Mouse (Mus musculus) kidney, postnatal 25 days (tissue): Measurements from ENCODE around the gene Txndc5.
A peak's percentile ranks its signal among the peaks of the same experiment; 100 is the strongest.

Experiments
- DNase-seq, 2 experiments: peaks; one replicate each; pipeline ENCODE4 v3.0.0; 2021; ENCODE audit warnings: mixed read lengths in 2 of 2

Txndc5 gene

DNA sequence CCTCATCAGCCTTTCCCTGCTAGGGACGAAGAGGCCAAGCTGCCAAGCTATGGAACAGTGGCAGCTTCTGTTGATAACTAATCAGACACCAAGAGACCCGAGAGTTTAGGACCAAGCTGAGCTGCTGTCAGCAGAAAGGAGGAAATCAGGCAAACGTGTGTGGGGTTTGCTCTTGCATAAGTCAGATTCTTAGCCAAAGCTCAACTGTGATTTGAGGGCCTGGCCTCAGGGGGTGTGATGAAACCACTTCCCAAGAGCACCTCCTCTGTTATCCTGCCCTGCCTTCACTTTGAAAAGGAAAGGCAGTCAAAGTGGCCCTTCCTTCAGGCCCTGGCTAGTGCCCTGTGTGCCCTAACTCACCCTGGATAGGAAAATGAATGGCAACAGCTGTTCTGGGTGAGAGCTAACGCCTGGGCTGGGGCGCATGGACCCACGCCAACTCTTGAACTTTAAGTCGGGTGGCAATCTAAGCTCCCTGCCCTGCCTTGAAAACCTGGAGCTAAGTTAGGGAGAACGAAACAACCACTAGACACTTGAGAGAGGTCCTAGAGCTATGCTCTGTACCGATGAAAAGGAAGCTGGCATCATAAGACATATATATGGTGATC is at the start of gene Txndc5:
TSS of gene Txndc5 (minus strand) at position 138 of the 608 bp plus-strand sequence.
- no peak for DNase-seq

DNA sequence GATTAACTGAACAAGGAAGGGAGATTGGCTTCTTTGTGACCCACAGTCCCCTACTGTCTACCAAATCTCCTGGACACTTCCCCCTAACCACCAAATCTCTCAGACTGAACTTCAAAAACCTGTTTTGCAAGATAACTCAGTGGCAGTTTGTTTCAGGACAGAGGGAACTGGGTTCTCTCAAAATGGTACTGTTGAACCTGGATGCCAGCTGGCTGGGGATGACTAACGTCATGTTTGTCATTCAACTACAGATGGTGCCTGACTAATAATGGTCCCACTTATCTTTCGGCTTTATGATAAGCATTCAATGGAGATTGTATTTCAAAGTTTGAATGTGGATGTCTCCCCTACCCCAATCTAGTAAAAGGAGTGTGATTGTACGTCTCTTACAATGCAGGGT is 46.0 kb upstream of the Txndc5 start:
- DNase-seq = no peak

DNA sequence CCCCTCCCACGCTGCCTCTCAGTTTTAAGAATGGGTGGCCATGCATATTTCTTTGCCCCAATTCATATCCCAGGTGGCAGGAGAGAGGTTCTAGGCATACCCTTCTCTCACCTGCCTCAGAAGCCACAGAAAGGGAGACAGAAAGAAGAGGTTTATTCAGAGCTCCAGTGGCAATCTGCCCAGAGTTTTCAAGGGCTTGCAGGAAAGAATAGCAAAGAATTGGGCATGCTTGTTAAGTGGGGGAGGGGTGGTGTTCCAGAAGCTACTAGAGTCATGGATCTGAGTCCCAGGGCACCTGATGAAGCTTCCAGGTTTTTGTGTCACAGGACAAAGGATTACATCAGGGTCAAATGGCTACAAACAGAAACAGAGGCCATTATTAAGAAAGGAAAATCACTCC is 44.7 kb upstream of the Txndc5 start:
- no peak for DNase-seq

DNA sequence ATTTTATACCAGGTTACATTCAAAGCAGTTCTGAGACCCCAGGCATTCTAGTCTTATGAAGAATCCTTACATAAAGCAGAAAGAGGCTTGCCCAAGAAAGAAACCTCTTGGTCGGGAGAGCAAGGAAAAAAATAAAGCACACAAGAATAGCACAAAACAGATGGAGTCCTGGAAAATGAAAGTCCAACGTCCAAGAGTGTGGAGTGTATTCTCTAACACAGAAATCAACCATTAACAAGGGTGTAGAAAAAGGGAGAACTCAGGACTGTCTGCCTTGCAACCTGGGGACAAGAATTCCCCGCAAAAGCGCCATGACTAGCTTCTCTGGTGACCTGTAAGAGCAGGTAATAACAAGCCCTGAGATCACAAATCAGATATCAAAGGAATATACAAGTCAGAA is 36.6 kb upstream of the Txndc5 start:
- peak in 1 of 2 experiments; percentile 16 for DNase-seq

DNA sequence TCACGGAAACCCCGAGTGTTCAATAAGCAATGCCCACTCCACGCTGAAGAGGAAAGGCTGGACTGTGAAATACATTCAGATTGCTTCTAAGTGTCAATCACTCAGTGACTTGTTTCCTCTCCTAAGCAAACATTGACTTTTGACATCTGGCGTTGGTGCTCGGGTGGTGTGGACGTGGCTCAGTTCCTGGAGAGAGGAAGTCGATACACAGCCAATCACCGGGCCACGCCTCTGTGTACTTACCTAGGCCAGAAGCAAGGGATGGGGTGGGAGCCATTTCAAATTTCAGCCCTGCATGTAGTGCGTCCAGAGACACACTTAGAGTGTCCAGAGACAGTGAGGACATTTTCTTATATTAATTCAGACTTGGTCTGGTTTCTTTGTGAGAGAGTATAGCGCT is 26.0 kb upstream of the Txndc5 start:
- DNase-seq = no peak

DNA sequence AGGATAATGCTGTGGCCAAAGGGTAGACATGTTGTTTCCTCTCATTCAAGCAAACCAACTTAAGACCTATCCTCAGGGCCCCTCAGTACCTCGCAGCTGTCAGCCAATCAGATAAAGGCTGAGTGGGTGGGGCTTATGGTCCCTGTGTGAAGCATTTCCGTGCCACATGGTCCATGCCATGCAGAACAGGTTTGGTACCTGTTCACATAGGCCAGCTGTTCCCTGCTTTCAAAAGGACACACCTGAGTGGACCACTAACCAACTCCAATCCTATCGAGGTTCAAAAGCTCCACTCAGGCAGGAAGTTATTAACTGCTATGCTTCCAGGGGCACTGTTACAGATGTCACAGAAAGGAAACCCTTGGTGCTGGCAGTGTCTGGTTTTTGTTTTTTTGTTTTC is 25.6 kb upstream of the Txndc5 start:
- DNase-seq = no peak

DNA sequence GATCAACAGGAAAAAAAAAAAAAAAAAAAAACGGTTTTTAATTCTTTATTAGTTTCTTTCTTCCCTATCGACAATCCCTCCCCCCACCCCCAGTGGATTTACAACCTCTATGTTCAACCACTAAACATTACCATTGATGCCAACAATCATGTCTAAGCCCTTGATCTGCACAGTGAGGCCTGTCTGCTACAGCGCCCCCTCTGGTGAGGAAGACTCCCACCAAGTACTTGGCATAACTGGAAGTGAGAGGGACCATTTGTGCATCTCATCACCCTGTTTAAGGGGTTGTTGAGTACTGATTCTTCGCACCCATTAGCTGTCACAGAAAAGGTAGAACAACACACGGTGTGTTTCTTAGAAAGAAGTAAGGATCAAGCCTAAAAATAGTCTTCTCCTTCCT is 20.1 kb upstream of the Txndc5 start:
- no peak for DNase-seq

DNA sequence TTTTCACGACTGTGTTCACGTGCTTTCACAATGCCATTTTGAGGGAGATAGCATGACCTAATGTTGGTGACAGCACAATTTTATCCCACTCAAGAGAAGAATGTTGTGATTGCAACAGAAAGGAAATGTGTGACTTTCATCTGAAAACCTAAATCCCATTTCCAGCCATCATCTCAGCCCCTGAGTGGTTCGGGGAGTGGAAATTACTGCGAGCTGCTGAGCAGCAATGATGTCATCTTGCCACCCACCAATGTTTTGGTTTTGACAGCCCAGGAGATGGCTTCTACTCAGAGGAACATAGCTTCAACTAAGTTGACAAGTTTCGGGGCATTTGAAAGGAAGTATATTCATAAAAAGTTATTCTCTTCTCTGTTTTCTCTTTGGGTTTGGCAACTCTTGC is 19.1 kb upstream of the Txndc5 start:
- DNase-seq = no peak

DNA sequence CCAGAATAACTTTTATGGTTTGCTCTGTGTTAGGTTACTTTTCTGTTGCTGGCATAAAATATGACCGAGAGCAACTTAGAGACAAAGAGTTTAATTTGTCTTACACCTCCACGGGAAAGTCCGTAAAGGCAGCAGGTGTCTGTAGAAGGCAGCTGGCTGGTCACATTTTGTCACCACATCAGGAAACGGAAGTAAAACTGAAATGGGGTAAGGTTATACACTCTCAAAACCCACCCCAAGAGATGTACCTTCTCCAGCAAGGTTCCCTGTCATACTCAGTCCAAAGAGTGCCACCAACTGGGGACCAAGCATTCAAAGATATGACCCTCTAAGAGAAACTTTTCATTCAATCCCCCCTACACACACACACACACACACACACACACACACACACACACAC is 18.1 kb upstream of the Txndc5 start:
- no peak for DNase-seq

DNA sequence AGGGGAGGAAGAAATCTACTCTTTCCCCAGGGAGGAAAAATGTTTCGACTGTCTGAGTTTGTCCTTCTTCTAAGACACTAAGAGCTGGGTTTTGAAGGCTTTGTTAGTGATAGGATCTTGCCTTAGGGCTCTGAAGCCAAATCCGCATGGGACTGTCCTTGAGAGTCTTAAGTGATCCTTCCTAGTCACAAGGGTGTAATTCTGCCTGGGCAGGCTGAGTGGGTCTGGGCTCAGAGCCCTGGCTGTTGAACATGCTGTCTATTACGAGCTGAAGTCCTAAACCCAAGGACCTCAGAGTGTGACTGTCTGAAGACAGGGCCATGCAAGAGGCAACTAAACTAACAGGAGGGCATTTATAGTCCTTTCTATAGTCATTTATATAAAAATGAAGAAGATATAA is 16.8 kb upstream of the Txndc5 start:
- DNase-seq = no peak

DNA sequence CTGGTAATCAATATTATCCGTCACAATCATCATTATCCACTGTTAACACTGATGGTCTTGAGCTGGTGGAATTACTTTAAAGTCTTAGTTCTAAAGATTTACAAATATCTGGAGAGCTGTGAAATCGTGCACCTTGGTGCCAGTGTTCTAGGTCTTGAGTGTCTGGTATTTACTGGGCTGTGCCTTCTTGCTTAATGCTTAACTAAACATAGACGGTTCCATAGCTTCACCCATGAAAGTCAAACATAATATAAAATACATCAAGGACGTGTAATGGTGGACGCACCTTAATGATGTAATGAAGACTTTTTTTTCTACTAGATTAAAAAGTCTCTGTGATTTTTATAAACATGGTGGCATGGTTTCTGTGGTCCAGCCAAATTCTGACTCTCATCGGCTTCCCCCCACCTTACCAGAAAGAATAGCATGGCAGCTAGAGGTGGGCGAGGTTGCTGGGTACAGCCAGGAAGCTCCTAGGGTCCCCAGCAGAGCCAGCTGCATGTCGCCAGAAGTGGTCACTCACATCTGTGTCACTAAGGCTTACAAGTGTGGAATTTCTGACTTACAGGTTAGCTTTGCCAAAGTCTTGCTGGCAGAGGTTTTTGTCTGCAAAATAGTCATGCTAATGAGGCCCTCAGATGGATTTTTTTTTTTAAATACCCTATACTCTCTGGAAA is 16.3 kb upstream of the Txndc5 start:
- no peak for DNase-seq

DNA sequence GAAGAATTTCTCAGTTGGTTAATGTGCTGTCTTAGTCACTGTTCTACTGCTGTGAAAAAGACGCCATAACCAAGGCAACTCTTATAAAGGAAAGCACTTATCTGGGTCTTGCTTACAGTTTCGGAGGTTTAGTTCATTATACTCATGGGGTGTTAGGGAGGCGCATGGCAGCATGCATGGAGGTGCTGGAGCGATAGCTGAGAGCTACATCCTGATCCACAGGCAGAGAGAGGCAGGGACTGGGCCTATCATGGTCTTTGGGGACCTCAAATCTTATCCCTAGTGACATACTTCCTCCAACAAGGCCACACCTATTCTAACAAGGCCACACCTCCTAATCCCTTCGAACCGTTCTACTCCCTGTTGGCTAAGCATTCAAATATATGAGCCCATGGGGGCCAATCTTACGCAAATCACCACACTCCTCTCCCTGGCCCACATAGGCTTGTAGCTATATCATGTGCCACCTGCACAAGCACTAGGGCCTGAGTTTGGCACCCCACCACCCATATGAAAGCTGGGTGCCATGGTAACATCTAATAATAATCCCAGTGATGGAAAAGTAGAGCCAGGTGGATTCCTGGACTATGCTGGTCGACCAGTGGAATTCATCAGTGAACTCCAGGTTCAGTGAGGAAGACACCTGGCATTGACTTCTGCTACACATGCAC is 15.0 kb upstream of the Txndc5 start:
- no peak for DNase-seq

DNA sequence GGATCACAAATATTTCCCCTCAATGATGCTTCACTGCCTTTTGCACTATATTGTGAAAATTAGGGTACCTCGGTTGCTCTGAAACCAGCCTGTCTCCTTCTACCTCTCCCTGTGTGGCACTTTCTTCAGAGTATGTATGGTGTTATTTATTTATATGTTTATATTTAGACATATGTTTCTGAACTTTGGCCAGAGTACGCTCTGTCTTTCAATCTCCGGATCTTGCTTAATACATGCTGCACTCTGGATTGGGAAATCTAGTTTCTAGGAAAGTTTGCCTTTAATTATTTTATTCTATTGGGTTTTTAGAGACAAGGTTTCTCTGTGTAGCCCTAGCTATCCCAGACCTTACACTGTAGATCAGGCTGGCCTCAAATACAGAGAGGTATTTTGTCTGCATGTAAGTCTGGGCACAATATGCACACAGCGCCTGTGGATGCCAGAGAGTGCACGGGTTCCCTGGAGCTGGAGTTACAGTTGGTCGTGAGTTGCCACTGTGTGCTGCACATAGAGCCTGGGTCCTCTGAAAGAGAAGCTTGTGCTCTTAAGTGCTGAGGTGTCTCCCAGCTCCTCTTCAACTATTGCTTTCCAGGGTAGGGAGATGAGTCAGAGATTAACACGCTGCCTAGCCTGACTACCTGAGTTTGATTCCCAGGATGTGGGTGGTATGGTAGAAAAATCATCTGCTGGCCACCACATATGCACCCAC is 10.7 kb upstream of the Txndc5 start:
- no peak for DNase-seq

DNA sequence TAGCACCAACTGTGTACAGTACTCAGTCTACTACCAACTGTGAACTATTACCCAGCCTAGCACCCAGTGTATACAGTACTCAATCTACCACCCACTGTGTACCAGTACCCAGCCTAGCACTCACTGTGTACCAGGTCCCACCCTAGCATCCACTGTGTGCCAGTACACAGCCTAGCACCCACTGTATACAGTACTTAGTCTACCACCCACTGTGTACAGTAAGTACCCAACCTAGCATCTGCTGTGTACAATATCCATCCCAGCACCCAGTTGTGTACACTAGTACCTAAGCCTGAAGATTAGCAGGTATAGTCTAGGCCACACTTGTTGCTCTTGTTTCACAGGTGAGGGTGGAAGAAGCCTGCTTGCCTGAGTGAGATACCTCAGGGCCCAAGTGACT is 8.9 kb upstream of the Txndc5 start:
- DNase-seq = no peak

DNA sequence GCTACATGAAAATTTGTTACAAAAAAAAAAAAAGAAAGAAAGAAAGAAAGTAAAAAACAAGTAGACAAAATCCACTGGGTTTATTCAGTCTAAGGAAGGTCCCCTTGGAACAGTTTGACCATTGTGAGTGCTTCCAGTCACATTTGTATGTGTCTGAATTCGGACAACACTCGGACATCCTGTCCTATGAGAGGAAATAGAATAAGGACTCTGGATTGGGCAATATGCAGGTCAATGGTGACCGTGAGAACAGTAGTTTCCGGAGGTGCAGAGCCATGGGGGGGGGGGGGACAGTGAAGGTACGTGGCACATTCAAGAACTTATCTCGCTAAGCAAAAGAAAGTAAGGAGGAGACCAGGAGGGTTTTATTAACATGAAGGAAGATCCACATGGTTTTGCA is 6.1 kb upstream of the Txndc5 start:
- DNase-seq = no peak

DNA sequence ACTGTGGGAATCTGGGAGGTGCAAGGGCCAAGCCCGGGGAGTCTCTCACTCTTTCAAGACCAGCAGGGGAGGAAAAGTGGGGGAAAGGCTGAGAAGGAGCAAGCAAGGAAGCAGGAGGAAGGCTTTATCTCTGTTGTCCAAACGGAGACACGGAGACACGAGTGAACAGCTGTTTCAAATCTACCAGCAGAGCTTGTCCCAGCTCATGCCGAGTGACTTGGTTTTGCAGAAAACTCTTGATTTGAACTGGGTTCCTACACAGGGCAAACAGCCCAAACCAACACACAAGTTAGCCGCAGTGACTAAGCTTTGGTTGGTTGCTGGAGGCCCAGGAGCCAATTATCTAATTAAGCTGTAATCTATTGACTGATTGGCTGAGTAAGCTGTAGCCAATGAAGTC is 5.4 kb upstream of the Txndc5 start:
- DNase-seq = no peak

DNA sequence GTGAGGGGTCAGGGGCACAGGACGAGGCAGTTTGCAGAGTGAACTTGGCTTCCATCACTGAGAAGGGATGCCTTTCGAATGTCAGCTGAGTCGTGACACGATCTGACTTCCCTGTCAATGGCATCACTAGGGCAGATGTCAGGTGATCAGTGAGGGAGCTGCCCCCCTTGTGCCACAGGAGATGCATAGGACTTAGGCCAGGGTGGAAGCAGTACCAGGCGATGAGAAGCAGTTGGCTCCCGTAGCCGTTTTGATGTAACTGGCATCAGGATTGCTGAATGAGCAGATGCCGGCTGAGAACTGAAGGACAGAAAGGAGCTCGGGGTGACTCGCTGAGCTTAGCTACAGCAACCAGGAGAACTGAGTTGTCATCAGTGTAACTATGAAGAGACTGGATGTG is 4.8 kb upstream of the Txndc5 start:
- DNase-seq = no peak

DNA sequence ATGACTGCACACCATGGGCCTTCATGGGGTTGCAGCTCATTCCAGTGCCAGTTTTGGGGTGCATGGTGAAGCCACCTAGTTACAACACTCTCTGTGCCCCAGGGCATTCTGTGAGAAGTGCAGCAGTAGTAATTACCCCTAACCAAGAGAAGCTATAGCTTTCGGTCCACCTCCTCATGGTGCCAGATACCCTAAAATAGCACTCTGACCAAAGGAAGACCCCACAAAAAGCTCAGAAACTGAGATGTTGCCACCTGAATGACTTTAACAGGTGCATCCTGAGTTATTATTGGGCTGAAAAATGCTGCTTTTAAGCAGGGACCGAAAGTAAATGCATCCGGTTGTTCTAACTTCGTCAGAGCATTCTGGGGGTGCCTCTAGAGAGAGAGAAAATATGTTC is 2.9 kb upstream of the Txndc5 start:
- no peak for DNase-seq

DNA sequence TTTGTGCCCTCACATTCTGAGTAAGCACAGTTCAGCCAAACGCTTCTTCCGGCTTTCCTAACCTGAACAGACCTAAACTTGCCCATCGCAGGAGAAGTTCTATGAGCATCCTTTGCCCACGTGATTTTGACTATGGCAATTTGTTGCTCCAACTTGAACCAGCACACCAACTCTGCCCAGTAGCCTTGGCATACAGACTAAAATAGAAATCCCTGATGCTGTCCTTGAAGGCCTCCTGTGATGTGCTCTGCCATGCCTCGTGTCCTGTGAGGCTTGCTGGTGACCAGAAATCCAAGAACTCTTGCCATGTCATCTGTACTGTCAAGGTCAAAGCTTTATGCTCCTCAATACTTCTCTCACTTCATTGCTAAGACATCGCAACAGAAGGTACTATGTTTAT is 952 bp upstream of the Txndc5 start:
- no peak for DNase-seq

DNA sequence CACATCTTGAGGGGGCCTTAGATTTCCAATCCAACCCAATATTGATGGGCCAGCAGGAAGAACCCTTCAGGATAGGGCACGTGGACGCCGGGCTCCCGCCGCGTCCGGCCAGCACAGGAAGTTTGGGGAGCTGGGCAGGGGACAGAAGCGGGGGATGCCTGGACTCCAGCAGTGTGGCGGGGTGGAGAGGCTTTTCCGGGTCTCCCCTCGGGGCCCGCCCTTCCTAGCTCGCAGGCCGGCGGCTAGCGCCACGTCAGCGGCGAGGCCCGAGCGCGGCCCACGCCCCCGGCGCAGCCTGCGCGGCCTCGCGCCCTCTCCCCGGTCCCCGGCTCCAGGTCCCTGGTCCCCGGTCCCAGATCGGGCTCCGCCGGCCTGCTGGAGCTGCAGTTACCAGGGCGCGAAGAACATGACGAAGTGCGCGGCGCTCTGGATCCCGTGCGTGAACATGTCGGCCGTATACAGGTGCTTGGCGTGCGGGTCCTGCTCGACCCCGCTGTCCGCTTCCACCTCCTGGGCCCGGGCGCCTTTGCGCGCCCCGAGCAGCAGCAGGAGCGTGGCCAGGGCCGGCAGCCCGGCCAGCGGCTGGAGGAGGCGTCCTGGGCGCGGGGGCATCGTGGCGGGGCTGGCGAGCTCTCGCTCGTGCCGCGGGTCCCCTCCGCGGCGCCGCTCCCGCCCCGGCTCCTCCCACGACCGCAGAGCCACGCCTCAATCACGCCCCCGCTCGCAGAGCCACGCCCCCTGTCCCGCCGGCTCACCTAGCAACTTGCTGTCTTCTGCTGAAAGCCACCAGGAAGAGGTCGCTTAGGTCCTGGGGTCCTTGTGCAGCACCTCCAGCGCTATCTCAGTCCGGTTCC is 600 bp downstream of the Txndc5 start:
- DNase-seq = peak; percentile 91 to 92

DNA sequence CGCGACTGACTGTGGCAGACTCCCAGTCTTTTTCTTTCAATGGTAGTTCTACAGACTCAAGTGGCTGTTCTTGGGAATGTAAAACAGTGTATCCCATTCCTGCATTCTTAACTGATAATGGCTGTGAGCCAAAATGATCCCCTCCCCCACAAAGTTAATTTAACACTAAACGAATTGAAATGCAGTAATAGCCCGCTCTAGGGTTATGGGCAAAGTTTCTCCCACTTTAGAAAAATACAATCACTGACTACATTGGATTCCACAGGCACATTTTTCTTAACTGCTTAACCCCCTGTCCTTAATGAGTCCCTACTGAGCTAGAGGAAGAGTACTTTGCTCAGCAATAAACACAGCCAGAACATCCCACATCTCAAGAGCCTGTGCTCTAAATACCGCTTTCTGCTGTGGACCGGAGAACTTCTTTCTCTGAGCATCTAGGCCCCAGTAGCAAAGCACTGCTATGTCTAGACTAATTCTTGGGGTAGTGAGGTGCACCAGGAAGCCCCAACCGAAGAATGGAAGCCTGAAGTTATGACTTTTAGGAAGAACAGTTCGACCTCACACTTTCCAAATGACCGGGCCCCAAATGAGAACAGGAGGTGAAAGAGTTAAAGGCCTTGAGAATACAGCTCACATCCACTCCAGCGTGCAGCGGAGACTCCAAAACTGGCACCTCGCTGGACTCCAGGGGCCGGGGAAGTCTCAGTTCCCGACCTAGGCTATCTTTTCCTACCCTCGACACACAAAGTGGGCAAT is 1.4 kb downstream of the Txndc5 start:
- DNase-seq = peak in 1 of 2 experiments; percentile 76

DNA sequence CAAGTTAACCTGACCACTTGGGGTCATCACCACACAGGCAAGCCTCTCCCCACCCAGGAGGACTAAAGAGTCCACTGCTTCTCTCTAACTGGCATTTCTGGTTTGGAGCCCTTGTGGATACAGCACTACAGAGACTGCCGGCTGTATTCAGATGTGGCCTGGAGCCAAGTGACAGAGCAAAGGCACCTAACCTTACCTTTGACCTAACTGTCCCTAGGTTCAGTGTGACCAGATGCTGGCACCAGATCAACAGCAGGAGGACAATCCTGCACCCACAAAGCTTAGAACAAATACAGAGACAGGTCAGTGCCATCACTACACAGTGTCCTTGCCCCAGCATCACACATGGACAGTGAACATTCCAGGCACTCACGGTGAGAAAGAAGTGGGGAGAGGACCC is 2.5 kb downstream of the Txndc5 start:
- peak; percentile 59 to 66 for DNase-seq
